Mouse (Mus musculus) hindbrain, postnatal 0 days (tissue): ENCODE results near the gene Higd1c. TPM values are rescaled to one million over a fixed set of nuclear protein-coding genes. Genes with fewer than 3 reads are reported as not detected.
"Not testable (repeated sequence)": the region's sequence is repeated elsewhere in the genome, so short reads cannot be mapped to it uniquely, and the experiment has no call there.

ENCODE experiments used
- ATAC-seq: fragments of 200-750 bp; cut with Nextera tagmentation; 2 replicates; pipeline ENCODE4 v1.8.0; 2017; ENCODE audit warnings: mild to moderate bottlenecking, moderate TSS enrichment, moderate library complexity
- DNase-seq: peaks from one replicate; pipeline ENCODE4 v3.0.0-alpha.2; 2015; ENCODE audit warnings: low spot score
- H3K27ac ChIP-seq: fragments of 300-500 bp; sonication (generic); 2 replicates; pipeline ENCODE4 v1.5.1; 2014; ENCODE audit warnings: mild to moderate bottlenecking
- H3K27me3 ChIP-seq: fragments of 300-500 bp; sonication (generic); 2 replicates; pipeline ENCODE4 v1.6.1; 2014; ENCODE audit warnings: low read length, mixed read lengths; ENCODE audit not compliant: insufficient read depth
- H3K36me3 ChIP-seq: fragments of 300-500 bp; sonication (generic); 2 replicates; pipeline ENCODE4 v1.6.1; 2014; ENCODE audit warnings: low read length, mixed read lengths; ENCODE audit not compliant: insufficient read depth
- H3K4me1 ChIP-seq: fragments of 300-500 bp; sonication (generic); 2 replicates; pipeline ENCODE4 v1.6.1; 2014; ENCODE audit warnings: antibody characterized with exemption, low read length, mixed read lengths; ENCODE audit not compliant: insufficient read depth
- H3K4me2 ChIP-seq: fragments of 300-500 bp; sonication (generic); 2 replicates; pipeline ENCODE4 v1.6.1; 2014; ENCODE audit warnings: low read depth, mild to moderate bottlenecking, low read length, moderate library complexity, mixed read lengths
- H3K4me3 ChIP-seq: fragments of 300-500 bp; sonication (generic); 2 replicates; pipeline ENCODE4 v1.5.1; 2014; ENCODE audit warnings: low read length
- H3K9ac ChIP-seq: fragments of 300-500 bp; sonication (generic); replicated peaks from 2 replicates; pipeline ENCODE4 v1.6.1; 2014; ENCODE audit warnings: mild to moderate bottlenecking, low read length, moderate library complexity, mixed read lengths
- H3K9me3 ChIP-seq: fragments of 300-500 bp; sonication (generic); 2 replicates; pipeline ENCODE4 v1.6.1; 2016; ENCODE audit warnings: low read length, mixed read lengths
- CTCF ChIP-seq: IDR thresholded peaks from 2 replicates; pipeline ENCODE4 v1.5.1; 2016; ENCODE audit warnings: antibody characterized with exemption, control low read depth, low read depth
- WGBS: fragments of 180-500 bp; shearing (Covaris S2); extraction: QIAGEN DNeasy Blood & Tissue Kit; methylation state at CpG from one replicate; pipeline ENCODE4 v1.1.7; 2014; 5-methylcytosine and 5-hydroxymethylcytosine counted together
- polyA plus RNA-seq: library from polyadenylated mRNA; unstranded; fragments of >200 nt; fragmentation: Nextera tagmentation; extraction: Ambion mirVana; gene quantifications from 2 replicates; pipeline ENCODE4 v1.2.1, GENCODE M21; 2015
- total RNA-seq: library from RNA; depleted of rRNA; stranded (reverse); fragments of >200 nt; gene quantifications from 2 replicates; pipeline ENCODE4 v1.2.3, GENCODE M21; 2014

The Higd1c gene
- total and polyA plus RNA-seq, 2 experiments from 2014 or later, result not detected

- DNase-seq (no peak), ATAC-seq (no peak)
- Histone ChIP-seq H3K9ac (no peak overlapping the region), H3K4me2 (no peak overlapping the region), H3K36me3 (no peaks in the 10 kb centered on the region), H3K4me3 (no peak overlapping the region), H3K27ac (no peak overlapping the region), H3K9me3 (no peaks in the 10 kb centered on the region), H3K4me1 (no peaks in the 10 kb centered on the region), H3K27me3 (no peaks in the 10 kb centered on the region)
- WGBS, result 68% methylated on average over 7 of the region's 7 CpGs
- no peak for TF ChIP-seq CTCF
Measured at GRCm38 (mm10) chr15:100330739-100331138, 33.6 kb upstream of the Higd1c start.

- not testable (repeated sequence) for DNase-seq, H3K4me3 ChIP-seq, H3K4me2 ChIP-seq, H3K27ac ChIP-seq, H3K36me3 ChIP-seq, H3K9me3 ChIP-seq, H3K9ac ChIP-seq, H3K4me1 ChIP-seq, H3K27me3 ChIP-seq
- peak; percentile 70 for ATAC-seq
- TF ChIP-seq CTCF, result peak; percentile 23; the same call in 1 of the 2 replicates
- WGBS, result 34% methylated on average over 2 of the region's 10 CpGs
Measured at GRCm38 (mm10) chr15:100332077-100332961, 32.0 kb upstream of the Higd1c start.

DNA sequence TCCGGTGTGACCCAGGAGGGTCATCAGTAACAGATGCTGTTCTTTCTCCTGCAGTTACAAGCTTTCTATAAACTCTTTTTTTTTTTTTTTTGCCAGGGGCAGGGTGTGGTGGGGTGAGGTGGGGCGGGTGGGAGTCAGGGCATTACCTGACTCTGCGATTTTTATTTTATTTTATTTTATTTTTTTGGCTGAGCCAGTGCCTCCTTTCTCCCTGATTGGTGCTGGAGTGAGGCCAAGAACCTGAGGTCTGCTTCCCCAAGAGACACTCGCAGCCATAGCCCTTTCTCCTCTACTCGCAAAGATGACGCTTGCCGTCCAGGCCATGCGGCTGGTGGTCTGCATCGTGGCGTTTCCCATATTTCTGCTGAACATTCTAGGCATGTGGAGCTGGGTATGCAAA lies 29.7 kb upstream of the Higd1c start, which contains the start of gene Mettl7a3:
Mettl7a3 (plus strand) TSS at position 301 of the 400 bp plus-strand sequence.
- ATAC-seq, result no peak
- Histone ChIP-seq H3K4me3 (no peak within 1 kb of the TSS), H3K4me1 (no peaks in the 10 kb centered on the region), H3K9me3 (no peaks in the 10 kb centered on the region), H3K27me3 (no peaks in the 10 kb centered on the region), H3K9ac (no peak within 1 kb of the TSS), H3K27ac (no peak within 1 kb of the TSS), H3K4me2 (no peak within 1 kb of the TSS), H3K36me3 (no peaks in the 10 kb centered on the region)
- no peak for TF ChIP-seq CTCF
- DNase-seq, result no peak
- WGBS, result 55% methylated on average over 10 of the region's 10 CpGs

DNA sequence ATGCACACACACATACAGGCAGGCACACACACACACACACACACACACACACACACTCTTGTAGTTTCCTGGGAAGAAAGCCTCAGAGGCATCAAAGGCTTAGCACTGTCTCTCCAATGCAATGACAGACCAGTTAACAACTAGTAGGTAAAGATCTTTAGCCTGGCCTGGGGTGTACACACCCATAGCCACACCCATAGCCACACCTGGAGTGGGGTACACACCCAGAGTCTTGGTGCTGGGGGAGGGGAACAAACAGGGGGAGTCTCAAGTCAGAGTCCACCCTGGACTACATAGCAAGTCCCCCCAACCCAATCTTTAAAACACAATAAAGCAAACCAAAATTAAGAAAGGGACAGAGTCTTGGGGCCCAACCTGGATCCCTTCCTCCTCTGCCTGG lies 27.0 kb upstream of the Higd1c start:
- not testable (repeated sequence) for ATAC-seq, H3K36me3 ChIP-seq, H3K4me1 ChIP-seq, H3K9me3 ChIP-seq, H3K4me3 ChIP-seq, H3K9ac ChIP-seq, DNase-seq, H3K27me3 ChIP-seq, H3K4me2 ChIP-seq, H3K27ac ChIP-seq

- H3K9me3 ChIP-seq, ATAC-seq, H3K4me1 ChIP-seq, H3K9ac ChIP-seq, H3K4me2 ChIP-seq, H3K27ac ChIP-seq, H3K36me3 ChIP-seq, H3K4me3 ChIP-seq, H3K27me3 ChIP-seq: not testable (repeated sequence)
- 32% methylated on average over 9 of the region's 10 CpGs for WGBS
- DNase-seq, result peak; percentile 49
- peak; percentile 57 for TF ChIP-seq CTCF
Measured at GRCm38 (mm10) chr15:100337847-100338246, 26.5 kb upstream of the Higd1c start.

GRCm38 (mm10) chr15:100341314-100341980 lies 22.9 kb upstream of the Higd1c start:
- not testable (repeated sequence) for H3K4me1 ChIP-seq, H3K4me3 ChIP-seq, H3K4me2 ChIP-seq, H3K27me3 ChIP-seq, DNase-seq, H3K36me3 ChIP-seq, H3K27ac ChIP-seq, H3K9ac ChIP-seq, H3K9me3 ChIP-seq, ATAC-seq
- 77% methylated on average over 4 of the region's 5 CpGs for WGBS

DNA sequence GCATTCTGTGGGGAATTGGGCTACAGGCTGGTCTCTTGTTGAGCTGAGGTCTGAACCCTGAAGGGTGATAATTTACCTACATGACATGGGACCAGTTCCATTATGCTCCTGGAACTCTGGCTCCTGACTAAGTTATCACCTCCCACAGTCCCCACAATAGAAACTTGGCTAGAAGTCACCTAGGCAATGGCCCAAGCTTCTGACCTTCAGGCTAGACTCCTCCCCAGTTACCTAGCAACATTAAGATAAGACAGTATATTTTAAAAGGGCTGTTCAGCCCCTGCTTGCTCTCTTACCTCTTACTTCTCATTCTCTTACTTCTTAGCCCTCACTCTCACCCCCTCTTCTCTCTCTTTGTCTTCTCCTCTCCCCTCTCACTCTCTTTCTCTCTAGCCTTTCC lies 18.9 kb upstream of the Higd1c start:
- Histone ChIP-seq H3K27ac (no peak overlapping the region), H3K4me2 (no peak overlapping the region), H3K4me1 (no peaks in the 10 kb centered on the region), H3K9me3 (no peaks in the 10 kb centered on the region), H3K36me3 (no peaks in the 10 kb centered on the region), H3K4me3 (no peak overlapping the region), H3K9ac (no peak overlapping the region), H3K27me3 (no peaks in the 10 kb centered on the region)
- TF ChIP-seq CTCF, result no peak
- no peak for DNase-seq
- no peak for ATAC-seq
